In genomic region chr11:96049939-96050338, GRCm38 (mm10) we compare ENCODE assay signal across 32 mouse cellular contexts. TPM values are rescaled to one million over a fixed set of nuclear protein-coding genes. Genes with fewer than 3 reads are reported as not detected.
"Had no signal": no experiment of that assay in that cellular context is flagged by ENCODE, and none has a peak within 500 bp of the region (broad histone marks: within the 10 kb centered on the region; RNA-seq: fewer than 3 reads in every experiment).

No protein-coding gene starts in this region.

- H3K27ac ChIP-seq: intestine, embryonic 15.5 days; kidney, postnatal 0 days; liver, embryonic 14.5 days; midbrain, embryonic 10.5 days; midbrain, embryonic 13.5 days; neural tube, embryonic 13.5 days; stomach, embryonic 15.5 days had no signal

- H3K9ac ChIP-seq: intestine, embryonic 15.5 days; liver, embryonic 14.5 days; midbrain, embryonic 13.5 days; neural tube, embryonic 13.5 days; stomach, embryonic 15.5 days had no signal

- ATAC-seq: intestine, embryonic 15.5 days; midbrain, embryonic 13.5 days; midbrain, embryonic 16.5 days had no signal

- H3K4me2 ChIP-seq: intestine, embryonic 15.5 days; midbrain, embryonic 13.5 days; neural tube, embryonic 13.5 days; stomach, embryonic 15.5 days had no signal

- DNase-seq: kidney, adult 18-20 months; kidney, adult 9 months; layer of hippocampus, adult 9-11 months; lung, adult 2 months; lung, postnatal 14 days; retina, postnatal 1 day; right cerebral cortex, postnatal 25 days; spleen, adult 18-20 months; thymus, adult 2 months; thymus, postnatal 14 days had no signal

- H3K27me3 ChIP-seq: intestine, embryonic 15.5 days; megakaryocyte, embryonic 14.5 days; midbrain, embryonic 13.5 days; neural tube, embryonic 13.5 days; stomach, embryonic 15.5 days had no signal

- H3K9me3 ChIP-seq: intestine, embryonic 15.5 days; megakaryocyte, embryonic 14.5 days; midbrain, embryonic 10.5 days; midbrain, embryonic 13.5 days; neural tube, embryonic 13.5 days; stomach, embryonic 15.5 days had no signal

- H3K4me1 ChIP-seq: intestine, embryonic 15.5 days; midbrain, embryonic 10.5 days; midbrain, embryonic 13.5 days; neural tube, embryonic 13.5 days; stomach, embryonic 15.5 days had no signal

- H3K4me3 ChIP-seq: intestine, embryonic 15.5 days; layer of hippocampus, adult 2 months; megakaryocyte, embryonic 14.5 days; midbrain, embryonic 10.5 days; midbrain, embryonic 13.5 days; myocyte; neural tube, embryonic 13.5 days; stomach, embryonic 15.5 days had no signal

RNA-seq across cellular contexts. Expression of gene Gip, which starts 25.6 kb away (rescaled TPM):
- total RNA-seq: layer of hippocampus, adult 2 months; layer of hippocampus, postnatal 25 days; left cerebral cortex, adult 18-20 months; left cerebral cortex, postnatal 10 days; left cerebral cortex, postnatal 36 days; monocyte, adult 5-6 weeks; neutrophil, adult 5-6 weeks had no signal
- polyA plus RNA-seq: kidney, postnatal 0 days; limb, embryonic 11.5 days; limb, embryonic 14.5 days; liver, embryonic 14.5 days; lung, adult 2 months; lung, embryonic 16.5 days; midbrain, embryonic 10.5 days; midbrain, embryonic 13.5 days; midbrain, embryonic 16.5 days; myocyte; neural tube, embryonic 13.5 days; urinary bladder, adult 2 months had no signal

RNA-seq across cellular contexts. Expression of gene Igf2bp1, which starts 44.2 kb away (rescaled TPM):
- total RNA-seq: layer of hippocampus, adult 2 months; monocyte, adult 5-6 weeks; neutrophil, adult 5-6 weeks had no signal
- polyA plus RNA-seq: large intestine, adult 2 months had no signal
